Mouse (Mus musculus) neutrophil, adult 5-6 weeks (primary cell): ENCODE measurements around the gene Gm13305. TPM values are rescaled to one million over a fixed set of nuclear protein-coding genes. Genes with fewer than 3 reads are reported as not detected.
"Not testable (repeated sequence)": the region's sequence is repeated elsewhere in the genome, so short reads cannot be mapped to it uniquely, and the experiment has no call there.

ENCODE experiments used
- ATAC-seq: fragments of 151-379, 151-347 bp; 2 replicates; pipeline ENCODE4 v1.8.0; 2017; ENCODE audit warnings: mild to moderate bottlenecking, moderate TSS enrichment; ENCODE audit not compliant: insufficient number of reproducible peaks, poor library complexity, low FRiP score, severe bottlenecking; ENCODE audit errors: extremely low read depth
- total RNA-seq: library from RNA; stranded (forward); fragments of 200-1000 nt; gene quantifications from 2 replicates; pipeline ENCODE4 v1.2.3, GENCODE M21; 2017

The Gm13305 gene
- total RNA-seq: not detected in 2 replicates

- ATAC-seq: not testable (repeated sequence)
Observed at GRCm38 (mm10) chr4:42168503-42168902, at the start of gene Gm13305. Gene Gm13305, minus strand, starts transcription at chr4:42168603.

GRCm38 (mm10) chr4:42184980-42185372 is 16.6 kb upstream of the Gm13305 start:
- not testable (repeated sequence) for ATAC-seq

GRCm38 (mm10) chr4:42184324-42184979 is 16.0 kb upstream of the Gm13305 start:
- ATAC-seq: not testable (repeated sequence)

- not testable (repeated sequence) for ATAC-seq
Observed at GRCm38 (mm10) chr4:42183234-42184197, 15.1 kb upstream of the Gm13305 start.

GRCm38 (mm10) chr4:42178243-42178642 is 9.8 kb upstream of the Gm13305 start:
- not testable (repeated sequence) for ATAC-seq

GRCm38 (mm10) chr4:42153136-42153535 is 15.3 kb downstream of the Gm13305 start, which contains the start of gene Gm13306:
Gene Gm13306, plus strand, starts transcription at chr4:42153436.
- ATAC-seq: not testable (repeated sequence)

- ATAC-seq: not testable (repeated sequence)
Observed at GRCm38 (mm10) chr4:42114517-42114916, 53.9 kb downstream of the Gm13305 start, which contains the start of gene Gm13304. Gene Gm13304, plus strand, starts transcription at chr4:42114817.

Other genes starting within 250 kb of the Gm13305 start
- gene Gm20878, start 227.0 kb downstream of the Gm13305 start, total RNA-seq: 0.93 TPM in 1 of 2 replicates, not detected in the other
- not detected in 2 replicates for gene Fam205a4, start 202.5 kb downstream of the Gm13305 start, total RNA-seq
- not detected in 2 replicates for gene Gm21093, start 133.9 kb downstream of the Gm13305 start, total RNA-seq
- gene Gm3893, start 77.4 kb downstream of the Gm13305 start, total RNA-seq: not detected in 2 replicates
- gene Gm13304, start 53.8 kb downstream of the Gm13305 start, total RNA-seq: not detected in 2 replicates
- gene Gm13306, start 15.2 kb downstream of the Gm13305 start, total RNA-seq: not detected in 2 replicates
- gene Gm10600, start 72.0 kb upstream of the Gm13305 start, total RNA-seq: not detected in 2 replicates
- gene Ccl21b, start 87.2 kb upstream of the Gm13305 start, total RNA-seq: not detected in 2 replicates
- not detected in 2 replicates for gene Gm21953, start 125.7 kb upstream of the Gm13305 start, total RNA-seq
- not detected in 2 replicates for gene Fam205a3, start 149.7 kb upstream of the Gm13305 start, total RNA-seq